Mouse (Mus musculus): ENCODE measurements around the gene Epop.

DNA sequence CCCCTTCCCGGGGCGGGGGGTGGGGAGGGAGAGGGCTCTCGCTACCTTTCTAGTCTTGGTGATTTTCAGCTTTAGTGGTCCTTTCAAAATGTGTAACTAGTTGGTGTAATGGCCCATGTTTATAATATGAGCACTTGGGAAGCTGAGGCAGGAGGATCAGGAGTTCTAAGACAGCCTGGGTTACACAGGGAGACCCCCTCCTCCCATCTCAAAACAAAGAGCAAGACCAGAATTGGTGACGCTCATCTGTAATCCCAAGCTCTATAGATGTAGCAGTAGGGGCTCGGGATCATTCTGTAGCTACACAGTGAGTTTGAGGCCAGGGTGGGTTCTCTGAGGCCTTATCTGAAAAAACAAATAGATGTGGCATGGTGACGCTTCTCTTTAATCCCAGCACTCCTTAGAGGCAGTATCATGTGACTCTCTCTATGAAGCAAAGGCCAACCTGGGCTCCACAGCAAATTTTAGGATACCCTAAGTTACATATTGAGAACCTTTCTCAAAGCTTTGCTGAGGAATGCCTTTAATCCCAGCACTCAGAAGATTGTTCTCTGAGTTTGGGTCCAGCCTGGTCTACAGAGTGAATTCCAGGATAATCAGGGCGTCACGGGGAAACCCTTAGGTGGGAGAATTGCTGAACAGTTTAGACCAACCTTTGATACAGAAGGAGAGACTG lies 14.0 kb upstream of the Epop start:
- no peak for TF ChIP-seq CTCF (IDR thresholded peaks at IDR 0.05; ENCODE audit: low read depth)
- TF ChIP-seq EP300 (IDR thresholded peaks at IDR 0.05; ENCODE audit: low read depth), result no peak

Measured in heart, postnatal 0 days (tissue).